Mouse (Mus musculus): ENCODE measurements around the gene Nfu1.

- peak; percentile 1 for TF ChIP-seq EP300 (optimal IDR thresholded peaks at IDR 0.05)
- TF ChIP-seq CTCF (IDR thresholded peaks at IDR 0.05; ENCODE audit: low read depth): peak; percentile 30
Measured at GRCm38 (mm10) chr6:87042337-87043130, 33.5 kb downstream of the Nfu1 start, which contains the start of gene Gfpt1.

Measured in stomach, postnatal 0 days (tissue).